Mouse (Mus musculus) right cerebral cortex, postnatal 36 days (tissue): ENCODE data around the gene 2310039H08Rik.
"Not testable (repeated sequence)": the region's sequence is repeated elsewhere in the genome, so short reads cannot be mapped to it uniquely, and the experiment has no call there.

Experiments
- DNase-seq, 2 experiments: peaks; one replicate each; pipeline ENCODE4 v3.0.0; 2022; ENCODE audit warnings: low spot score in 2 of 2, mixed read lengths in 1 of 2

The 2310039H08Rik gene

DNA sequence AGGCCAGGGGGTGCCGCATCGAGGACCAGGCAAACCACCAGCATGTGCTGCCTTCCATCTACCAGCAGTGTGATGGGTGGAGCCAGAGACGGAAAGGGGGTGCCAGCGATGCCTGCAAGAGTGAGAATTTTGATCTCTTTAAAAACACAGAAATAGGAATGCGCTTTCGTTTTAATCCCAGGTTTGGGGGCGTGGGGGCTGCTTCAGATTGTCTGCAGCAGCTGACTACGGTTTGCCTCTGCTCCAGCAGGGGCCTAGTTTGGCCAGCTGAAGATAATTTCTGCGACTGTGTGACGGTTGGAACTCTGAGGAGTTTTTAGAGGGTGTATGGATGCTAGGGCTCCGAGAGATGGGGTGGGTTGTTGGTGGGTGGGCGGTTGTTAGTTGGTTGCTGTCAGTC, 13.7 kb upstream of the 2310039H08Rik start:
- DNase-seq: peak in 1 of 2 experiments; percentile 50

DNA sequence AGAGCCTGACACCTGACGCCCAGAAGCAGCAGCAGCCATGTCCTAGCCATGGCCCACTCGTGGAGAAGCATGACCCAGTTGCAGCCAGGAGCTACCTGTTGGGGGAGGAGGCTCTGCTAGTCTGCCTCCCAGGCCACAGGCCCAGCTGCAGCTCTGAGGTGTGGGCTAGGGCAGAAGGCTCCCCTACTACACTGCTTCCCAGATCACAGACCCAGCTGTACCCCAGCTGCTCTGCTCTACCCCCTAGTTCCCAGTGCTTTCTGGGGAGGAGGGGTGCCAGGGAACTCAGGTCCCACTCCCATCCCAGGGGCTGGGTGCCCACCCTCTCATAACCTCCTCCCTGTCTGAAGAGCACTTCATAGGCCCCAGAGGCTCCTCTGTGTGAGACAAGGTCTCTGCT, 8.9 kb upstream of the 2310039H08Rik start, which contains the start of gene Ptcra:
Gene Ptcra, minus strand, starts transcription at position 169 of the 400 bp plus-strand sequence.
- no peak for DNase-seq

GRCm38 (mm10) chr17:46764916-46765315, 7.5 kb upstream of the 2310039H08Rik start:
- peak; percentile 72 to 76 for DNase-seq

- no peak for DNase-seq
These were observed 4.6 kb upstream of the 2310039H08Rik start for GRCm38 (mm10) chr17:46767868-46768267.

- no peak for DNase-seq
These were observed 1.9 kb upstream of the 2310039H08Rik start for GRCm38 (mm10) chr17:46770546-46770945.

DNA sequence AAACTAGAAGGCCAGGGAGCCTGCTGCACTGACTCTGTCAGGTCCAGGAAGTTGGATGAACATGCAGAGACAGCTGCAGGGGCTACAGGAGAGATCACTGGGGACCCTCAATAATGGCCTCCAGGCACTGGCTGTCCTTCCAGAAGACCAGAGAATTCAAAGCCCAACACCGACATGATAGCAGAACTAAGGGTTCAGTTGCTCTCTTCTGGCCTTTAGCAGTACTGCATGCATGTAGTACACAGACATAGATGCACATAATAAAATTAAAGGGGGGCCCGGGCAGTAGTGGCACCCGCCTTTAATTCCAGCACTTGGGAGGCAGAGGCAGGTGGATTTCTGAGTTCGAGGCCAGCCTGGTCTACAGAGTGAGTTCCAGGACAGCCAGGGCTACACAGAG, 1.4 kb upstream of the 2310039H08Rik start:
- no peak for DNase-seq

DNA sequence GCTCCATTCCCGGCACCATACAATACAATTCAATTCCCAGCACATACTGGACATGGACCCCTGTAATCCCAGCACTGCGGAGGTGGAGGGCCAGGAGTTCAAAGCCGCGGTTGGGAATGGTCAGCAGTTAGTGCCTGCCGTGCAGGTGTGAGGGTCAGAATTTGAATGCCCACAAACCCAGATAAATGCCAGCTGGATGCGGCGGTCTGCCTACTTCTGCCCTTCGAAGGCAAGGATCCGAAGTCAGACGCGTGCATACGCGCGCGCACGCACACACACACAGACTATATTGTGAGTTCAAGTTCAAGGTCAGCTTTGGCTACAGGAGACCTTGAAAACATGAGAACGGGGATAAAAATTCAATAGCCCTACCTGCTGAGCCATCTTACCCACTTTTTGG, 819 bp upstream of the 2310039H08Rik start:
- no peak for DNase-seq

- DNase-seq: no peak
These were observed 414 bp upstream of the 2310039H08Rik start for GRCm38 (mm10) chr17:46772038-46772403.

DNA sequence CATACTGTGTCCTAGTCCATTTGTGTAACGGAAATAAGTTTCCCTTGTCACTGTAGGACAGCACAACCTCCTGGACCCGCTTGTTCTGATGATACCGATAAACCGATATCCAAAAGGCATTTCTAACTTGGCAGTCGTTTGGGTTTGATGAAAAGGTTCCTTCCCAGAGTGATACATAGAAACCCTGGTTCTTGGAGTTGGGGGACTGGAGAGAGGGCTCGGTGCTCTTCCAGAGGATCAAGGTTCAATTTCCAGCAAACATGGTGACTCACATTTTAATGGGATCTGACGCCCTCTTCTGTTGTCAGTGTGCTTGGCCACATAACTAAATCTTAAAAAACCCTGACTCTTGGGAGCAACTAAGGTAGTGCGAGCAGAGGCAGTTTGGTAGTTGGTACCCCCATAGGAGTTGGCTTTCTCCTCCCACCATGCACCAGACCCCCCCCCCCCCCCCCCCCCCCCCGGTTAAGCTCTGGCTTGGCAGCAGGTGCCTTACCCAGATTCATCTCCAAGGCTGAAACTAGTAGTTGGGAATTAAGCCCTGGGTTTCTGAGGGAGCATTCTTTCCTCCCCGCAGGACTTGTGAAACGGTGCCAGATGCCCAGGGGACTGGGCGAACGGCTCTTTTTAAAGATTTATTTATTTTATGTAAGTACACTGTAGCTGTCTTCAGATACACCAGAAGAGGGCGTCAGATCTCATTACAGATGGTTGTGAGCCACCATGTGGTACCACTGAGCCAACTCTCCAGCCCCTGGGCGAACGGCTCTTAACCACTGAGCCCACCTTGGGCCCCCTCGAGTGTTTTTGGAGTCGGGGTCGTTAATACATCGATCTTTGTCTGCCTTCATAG, 1.1 kb downstream of the 2310039H08Rik start:
- no peak for DNase-seq

DNA sequence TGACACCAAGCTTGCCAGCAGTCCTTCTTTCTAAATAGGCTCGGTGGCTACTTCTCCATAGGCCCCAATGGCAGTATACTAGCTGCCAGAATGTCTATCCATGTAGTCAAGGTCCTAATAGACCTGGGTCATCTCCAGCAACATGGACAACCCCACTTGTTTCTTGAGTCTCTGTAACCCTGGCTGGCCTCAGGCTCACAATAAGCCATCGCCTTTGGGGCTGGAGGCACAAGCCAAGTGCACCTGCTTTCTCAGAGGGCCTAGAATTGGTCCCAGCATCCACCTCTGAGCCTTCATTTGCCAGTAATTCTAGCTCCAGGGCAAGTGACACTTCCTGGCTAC, 1.7 kb downstream of the 2310039H08Rik start:
- no peak for DNase-seq

DNA sequence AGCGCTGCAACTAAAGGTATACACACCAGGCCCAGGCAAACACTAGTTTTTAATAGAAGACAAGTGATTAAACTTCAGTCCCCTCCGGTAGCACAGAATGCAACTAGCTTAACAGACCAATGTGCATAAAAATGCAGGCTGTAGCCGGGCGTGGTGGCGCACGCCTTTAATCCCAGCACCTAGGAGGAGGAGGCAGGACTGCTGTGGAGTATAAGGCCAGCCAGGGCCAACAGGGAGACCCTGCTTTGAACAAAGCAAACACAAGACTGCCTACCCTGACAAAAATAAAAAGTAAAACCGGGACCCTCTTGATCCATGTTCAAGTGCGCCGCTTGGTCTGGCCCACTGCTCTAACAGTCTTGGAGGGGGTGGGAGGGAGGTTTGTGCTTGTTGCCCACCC, 2.6 kb downstream of the 2310039H08Rik start:
- no peak for DNase-seq

- no peak for DNase-seq
These were observed 3.7 kb downstream of the 2310039H08Rik start for GRCm38 (mm10) chr17:46776087-46776486.

DNA sequence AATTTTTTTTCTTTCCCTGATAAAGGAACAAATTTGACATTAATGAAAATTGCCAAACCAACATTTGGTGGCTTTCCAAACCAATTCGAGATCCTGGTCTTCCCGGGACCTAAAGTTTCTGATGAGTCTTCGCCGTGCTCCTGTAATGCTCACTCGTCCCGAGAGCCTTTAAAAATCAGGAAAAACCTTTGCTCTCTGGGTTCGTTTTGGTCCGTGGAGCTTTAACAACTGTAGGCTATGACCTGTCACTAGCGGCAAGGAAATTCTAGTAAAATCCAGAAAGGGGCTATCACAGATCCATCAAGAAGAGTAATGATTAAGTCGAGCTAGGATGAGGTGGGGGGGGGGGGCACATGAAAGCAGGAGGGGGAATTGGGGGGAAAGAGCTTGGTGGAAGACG, 9.4 kb downstream of the 2310039H08Rik start:
- DNase-seq: no peak

GRCm38 (mm10) chr17:46782341-46783221, 10.1 kb downstream of the 2310039H08Rik start, which contains the start of gene Rpl7l1:
Rpl7l1 (minus strand) TSS chr17:46782672.
- peak; percentile 82 to 87 for DNase-seq

- DNase-seq: no peak
These were observed 10.8 kb downstream of the 2310039H08Rik start for GRCm38 (mm10) chr17:46783222-46783565.

GRCm38 (mm10) chr17:46786952-46787351, 14.5 kb downstream of the 2310039H08Rik start:
- no peak for DNase-seq

- not testable (repeated sequence) for DNase-seq
These were observed 15.5 kb downstream of the 2310039H08Rik start for GRCm38 (mm10) chr17:46787974-46788373.

DNA sequence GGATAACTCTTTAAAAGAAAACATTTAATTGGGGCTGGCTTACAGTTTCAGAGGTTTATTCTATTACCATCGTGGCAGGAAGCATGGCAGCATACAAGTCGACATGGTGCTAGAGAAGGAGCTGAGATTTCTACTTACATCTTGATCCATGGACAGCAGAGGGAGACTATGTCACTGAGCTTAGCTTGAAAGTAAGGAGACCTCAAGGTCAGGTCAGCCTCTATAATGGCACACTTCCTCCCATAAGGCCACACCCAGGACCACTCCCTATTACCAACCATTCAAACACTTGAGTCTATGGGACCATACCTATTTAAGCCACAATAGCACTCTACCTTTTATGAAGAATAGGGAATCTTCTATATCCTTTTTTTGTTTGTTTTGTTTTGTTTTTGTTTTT, 20.5 kb downstream of the 2310039H08Rik start:
- no peak for DNase-seq

DNA sequence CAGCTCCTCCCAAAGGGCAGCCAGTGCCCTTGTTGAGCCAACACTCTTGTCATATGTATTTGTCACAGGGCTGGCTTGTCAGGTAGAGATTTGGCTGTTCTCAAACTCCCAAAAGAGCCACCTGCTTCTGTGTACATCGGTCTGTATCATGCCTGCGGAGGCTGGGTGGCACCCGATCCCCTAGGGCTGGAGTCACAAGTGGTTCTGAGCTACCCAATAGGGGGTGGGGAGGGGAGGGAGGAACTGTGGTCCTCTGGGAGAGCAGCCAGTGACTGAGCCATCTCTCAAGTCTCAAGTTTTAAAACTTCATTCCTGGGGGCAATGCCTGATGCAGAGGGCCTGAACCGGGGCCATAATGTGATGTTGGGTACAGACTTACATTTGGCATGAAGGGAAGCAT, 24.3 kb downstream of the 2310039H08Rik start:
- no peak for DNase-seq

DNA sequence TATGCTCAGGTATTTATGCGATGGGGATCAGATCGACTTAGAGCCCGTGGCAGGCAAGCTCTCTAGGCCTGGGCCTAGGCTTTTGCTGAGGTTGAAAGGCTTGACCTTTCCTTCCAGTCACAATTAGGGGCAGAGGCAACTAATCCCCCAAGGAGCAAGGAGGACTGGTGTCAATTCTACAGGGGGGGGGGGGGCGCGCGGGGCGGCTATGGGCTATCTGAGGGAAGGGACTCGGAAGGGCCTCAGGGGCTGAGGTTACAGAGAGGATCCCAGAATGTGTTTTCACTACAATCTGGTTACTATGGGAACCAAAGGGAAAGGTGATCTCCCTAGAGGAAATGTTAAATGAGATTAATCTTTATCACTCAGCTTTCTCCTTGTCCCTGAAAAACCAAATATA, 25.0 kb downstream of the 2310039H08Rik start:
- DNase-seq: no peak

DNA sequence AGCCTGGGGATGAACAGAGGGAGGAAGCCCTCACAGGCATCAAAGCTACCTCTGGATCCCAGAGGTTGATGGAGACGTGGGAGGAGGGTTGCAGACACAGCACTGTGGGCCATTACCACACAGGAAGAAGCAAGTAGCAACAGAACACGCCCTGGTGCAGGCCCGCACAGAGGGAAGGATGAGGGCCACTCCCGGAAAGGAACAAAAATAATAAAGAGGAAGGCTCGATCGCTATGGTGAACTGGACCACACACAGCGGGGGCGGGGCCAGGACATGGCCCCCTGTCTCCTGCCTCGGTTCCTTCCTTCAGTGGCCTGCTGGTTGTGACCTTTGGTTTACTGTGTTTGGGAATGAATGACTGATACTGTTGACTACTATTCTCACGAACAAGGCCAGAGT, 27.2 kb downstream of the 2310039H08Rik start:
- DNase-seq: no peak

GRCm38 (mm10) chr17:46801761-46802160, 29.3 kb downstream of the 2310039H08Rik start:
- DNase-seq: no peak

GRCm38 (mm10) chr17:46808376-46808775, 35.9 kb downstream of the 2310039H08Rik start:
- no peak for DNase-seq
